Mouse (Mus musculus): ENCODE measurements around the gene Olfr844. TPM values are rescaled to one million over a fixed set of nuclear protein-coding genes. Genes with fewer than 3 reads are reported as not detected.

Gene Olfr844
- polyA plus RNA-seq (2015; fragmentation: Nextera tagmentation; extraction: Ambion mirVana) = not detected in 2 replicates

GRCm38 (mm10) chr9:19316047-19316446 lies at the start of gene Olfr844:
Gene Olfr844, plus strand, starts transcription at chr9:19316347.
- no peaks in the 10 kb centered on the region for H3K36me3 ChIP-seq (ENCODE audit: control insufficient read depth, insufficient read depth)
- no peaks in the 10 kb centered on the region for H3K27me3 ChIP-seq (ENCODE audit: control insufficient read depth, insufficient read depth, low read depth, low read length)
- no peak within 1 kb of the TSS for H3K4me2 ChIP-seq (ENCODE audit: low read depth, low read length)
- no peak within 1 kb of the TSS for H3K27ac ChIP-seq (ENCODE audit: low read length)
- no peak within 1 kb of the TSS for H3K9ac ChIP-seq (ENCODE audit: low read depth, low read length)
- H3K4me1 ChIP-seq (ENCODE audit: control insufficient read depth, low read depth, low read length) = no peaks in the 10 kb centered on the region
- no peak within 1 kb of the TSS for H3K4me3 ChIP-seq (ENCODE audit: low read depth, low read length)
- ATAC-seq (ENCODE audit: low read depth) = no peak
- H3K9me3 ChIP-seq (replicated peaks; ENCODE audit: control insufficient read depth, low read length) = no peaks in the 10 kb centered on the region

DNA sequence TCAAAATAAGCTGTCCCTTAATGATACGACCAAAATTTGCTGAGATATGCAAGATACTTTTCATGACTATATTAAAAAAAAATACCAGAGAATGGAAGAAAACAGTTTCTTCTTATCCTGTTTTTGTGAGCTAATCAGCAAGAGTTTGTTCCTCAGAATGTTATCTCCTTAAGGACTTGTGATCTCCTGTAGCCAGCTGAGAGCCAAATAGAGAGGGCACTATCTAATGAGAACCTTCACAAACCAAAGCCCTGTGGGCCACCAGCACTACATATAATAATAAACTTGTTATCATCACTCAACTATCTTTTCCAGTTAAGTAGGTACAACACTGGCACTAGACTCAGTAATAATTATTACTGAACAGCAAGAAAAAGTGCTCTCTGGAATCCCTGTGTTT lies 20.0 kb downstream of the Olfr844 start, which contains the start of gene Olfr845:
Olfr845 (plus strand) TSS at position 301 of the 400 bp plus-strand sequence.
- no peak within 1 kb of the TSS for H3K9ac ChIP-seq (ENCODE audit: low read depth, low read length)
- ATAC-seq (ENCODE audit: low read depth) = no peak
- H3K27me3 ChIP-seq (ENCODE audit: control insufficient read depth, insufficient read depth, low read depth, low read length) = no peaks in the 10 kb centered on the region
- H3K4me3 ChIP-seq (ENCODE audit: low read depth, low read length) = no peak within 1 kb of the TSS
- no peaks in the 10 kb centered on the region for H3K36me3 ChIP-seq (ENCODE audit: control insufficient read depth, insufficient read depth)
- no peaks in the 10 kb centered on the region for H3K9me3 ChIP-seq (replicated peaks; ENCODE audit: control insufficient read depth, low read length)
- H3K4me1 ChIP-seq (ENCODE audit: control insufficient read depth, low read depth, low read length) = no peaks in the 10 kb centered on the region
- 38% methylated on average over 1 of the region's 1 CpGs for WGBS (ENCODE audit: insufficient replicate concordance)
- no peak within 1 kb of the TSS for H3K4me2 ChIP-seq (ENCODE audit: low read depth, low read length)
- H3K27ac ChIP-seq (ENCODE audit: low read length) = no peak within 1 kb of the TSS

DNA sequence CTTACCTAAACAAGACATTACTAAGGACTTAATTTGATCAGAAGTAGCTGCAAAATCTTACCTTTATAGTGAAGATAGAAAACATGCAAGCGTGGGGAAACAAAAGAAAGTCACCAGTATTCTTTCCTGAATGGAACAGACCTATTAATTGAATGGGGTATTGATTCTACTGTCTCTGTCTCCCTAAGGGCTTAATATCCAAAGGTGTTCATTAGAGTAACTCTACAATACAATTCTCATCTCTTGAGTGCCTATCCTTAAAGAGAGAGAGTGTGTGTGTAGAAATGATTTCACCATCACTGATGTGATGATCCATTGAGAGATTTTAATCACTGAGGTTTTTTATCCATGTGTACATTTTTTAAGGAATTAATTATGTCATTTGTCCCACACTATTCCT lies 47.8 kb downstream of the Olfr844 start, which contains the start of gene Olfr846:
Olfr846 (minus strand) TSS at position 101 of the 400 bp plus-strand sequence.
- H3K4me3 ChIP-seq (ENCODE audit: low read depth, low read length) = no peak within 1 kb of the TSS
- H3K4me1 ChIP-seq (ENCODE audit: control insufficient read depth, low read depth, low read length) = no peaks in the 10 kb centered on the region
- no peaks in the 10 kb centered on the region for H3K27me3 ChIP-seq (ENCODE audit: control insufficient read depth, insufficient read depth, low read depth, low read length)
- H3K27ac ChIP-seq (ENCODE audit: low read length) = no peak within 1 kb of the TSS
- H3K9me3 ChIP-seq (replicated peaks; ENCODE audit: control insufficient read depth, low read length) = no peaks in the 10 kb centered on the region
- no peak within 1 kb of the TSS for H3K9ac ChIP-seq (ENCODE audit: low read depth, low read length)
- H3K36me3 ChIP-seq (ENCODE audit: control insufficient read depth, insufficient read depth) = no peaks in the 10 kb centered on the region
- H3K4me2 ChIP-seq (ENCODE audit: low read depth, low read length) = no peak within 1 kb of the TSS
- WGBS (ENCODE audit: insufficient replicate concordance) = 26% methylated on average over 1 of the region's 1 CpGs
- no peak for ATAC-seq (ENCODE audit: low read depth)

Other genes with a start within 250 kb of the Olfr844 start
- gene Olfr836, start 196.0 kb upstream of the Olfr844 start, polyA plus RNA-seq (2015; fragmentation: Nextera tagmentation; extraction: Ambion mirVana) = not detected in 2 replicates
- gene Olfr837, start 180.0 kb upstream of the Olfr844 start, polyA plus RNA-seq (2015; fragmentation: Nextera tagmentation; extraction: Ambion mirVana) = not detected in 2 replicates
- not detected in 2 replicates for gene Olfr839-ps1, start 139.0 kb upstream of the Olfr844 start, polyA plus RNA-seq (2015; fragmentation: Nextera tagmentation; extraction: Ambion mirVana)
- gene Olfr843, start 64.4 kb upstream of the Olfr844 start, polyA plus RNA-seq (2015; fragmentation: Nextera tagmentation; extraction: Ambion mirVana) = not detected in 2 replicates
- not detected in 2 replicates for gene Olfr845, start 20.1 kb downstream of the Olfr844 start, polyA plus RNA-seq (2015; fragmentation: Nextera tagmentation; extraction: Ambion mirVana)
- gene Olfr846, start 47.7 kb downstream of the Olfr844 start, polyA plus RNA-seq (2015; fragmentation: Nextera tagmentation; extraction: Ambion mirVana) = not detected in 2 replicates
- gene Olfr847, start 62.3 kb downstream of the Olfr844 start, polyA plus RNA-seq (2015; fragmentation: Nextera tagmentation; extraction: Ambion mirVana) = not detected in 2 replicates
- gene Olfr849, start 123.9 kb downstream of the Olfr844 start, polyA plus RNA-seq (2015; fragmentation: Nextera tagmentation; extraction: Ambion mirVana) = not detected in 2 replicates
- not detected in 2 replicates for gene Olfr850, start 161.9 kb downstream of the Olfr844 start, polyA plus RNA-seq (2015; fragmentation: Nextera tagmentation; extraction: Ambion mirVana)
- gene Olfr851, start 176.9 kb downstream of the Olfr844 start, polyA plus RNA-seq (2015; fragmentation: Nextera tagmentation; extraction: Ambion mirVana) = not detected in 2 replicates
- not detected in 2 replicates for gene Olfr853, start 224.7 kb downstream of the Olfr844 start, polyA plus RNA-seq (2015; fragmentation: Nextera tagmentation; extraction: Ambion mirVana)

All from liver, embryonic 16.5 days (tissue).